Mouse (Mus musculus): Measurements from ENCODE around the gene Irf4. TPM values are rescaled to one million over a fixed set of nuclear protein-coding genes. Genes with fewer than 3 reads are reported as not detected.

Irf4 gene
- total and polyA plus RNA-seq, 2 experiments from 2014 or later, result 0.03 TPM; not detected in 1

DNA sequence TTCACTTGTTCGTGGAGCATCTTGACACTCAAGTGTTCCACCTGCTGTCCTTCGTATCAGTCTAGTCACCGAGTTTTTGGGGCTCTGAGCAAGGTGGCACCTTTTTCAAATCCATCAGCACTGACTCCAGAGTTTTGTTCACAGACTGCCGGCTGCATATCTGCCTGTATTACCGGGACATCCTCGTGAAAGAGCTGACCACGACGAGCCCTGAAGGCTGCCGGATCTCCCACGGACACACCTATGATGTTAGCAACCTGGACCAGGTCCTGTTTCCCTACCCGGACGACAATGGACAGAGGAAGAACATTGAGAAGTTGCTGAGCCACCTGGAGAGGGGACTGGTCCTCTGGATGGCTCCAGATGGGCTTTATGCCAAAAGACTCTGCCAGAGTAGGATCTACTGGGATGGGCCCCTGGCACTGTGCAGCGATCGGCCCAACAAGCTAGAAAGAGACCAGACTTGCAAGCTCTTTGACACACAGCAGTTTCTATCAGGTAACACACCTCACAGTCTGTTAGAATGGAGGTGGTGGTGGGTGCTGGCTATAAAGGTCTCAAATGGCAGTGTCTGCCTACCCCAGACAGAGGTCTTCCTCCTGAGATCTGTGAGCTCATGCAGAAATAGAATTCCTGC is 8.4 kb downstream of the Irf4 start:
- no peak for DNase-seq (ENCODE audit: low spot score)
- Histone ChIP-seq H3K9me3 (replicated peaks; ENCODE audit: control insufficient read depth, low read length) (no peaks in the 10 kb centered on the region), H3K4me1 (ENCODE audit: control insufficient read depth, insufficient read depth) (no peaks in the 10 kb centered on the region), H3K4me3 (ENCODE audit: low read depth, low read length) (no peak overlapping the region), H3K27ac (ENCODE audit: low read depth) (no peak overlapping the region), H3K36me3 (replicated peaks; ENCODE audit: control insufficient read depth, insufficient read depth, low read length) (no peaks in the 10 kb centered on the region), H3K9ac (replicated peaks; ENCODE audit: low read depth, low read length) (no peak overlapping the region), H3K4me2 (ENCODE audit: low read depth, low read length) (no peak overlapping the region), H3K27me3 (ENCODE audit: control insufficient read depth, insufficient read depth, low read length) (peaks cover under 1% of the 10 kb centered on the region; the same call in 1 of the 2 replicates)
- no peak for TF ChIP-seq EP300 (IDR thresholded peaks at IDR 0.05; ENCODE audit: low read depth)
- no peak for TF ChIP-seq CTCF (IDR thresholded peaks at IDR 0.05; ENCODE audit: low read depth)
- no peak for ATAC-seq (ENCODE audit: insufficient read depth, low read depth)
- WGBS, result 72% methylated on average over 14 of the region's 14 CpGs

DNA sequence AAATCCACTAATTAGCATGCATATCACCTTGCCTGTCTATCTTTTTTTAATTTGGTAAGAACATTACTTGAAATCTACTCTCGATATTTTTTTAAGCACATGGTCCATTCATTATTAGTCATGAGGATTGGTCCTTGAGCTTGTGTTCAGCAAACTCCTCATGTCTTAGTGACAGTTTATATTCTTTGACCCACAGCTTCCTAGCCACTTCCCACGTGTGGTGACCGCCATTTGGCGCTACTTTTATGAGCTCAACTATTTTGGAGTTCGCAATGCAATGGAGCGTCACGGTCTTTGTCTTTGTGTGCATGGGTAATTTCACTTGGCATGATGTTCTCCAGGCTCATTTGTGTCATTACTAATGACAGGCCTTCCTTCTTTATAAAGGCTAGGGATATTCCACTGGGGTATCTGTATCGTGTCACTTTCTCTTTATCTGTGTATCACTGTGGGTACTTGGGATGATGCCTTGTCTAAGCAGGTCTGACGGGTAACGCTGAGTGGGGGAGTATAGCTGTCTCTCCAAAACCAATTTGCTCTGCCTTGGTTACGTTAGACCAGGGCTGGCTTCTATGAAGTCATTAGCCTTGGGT is 9.9 kb downstream of the Irf4 start:
- no peaks in the 10 kb centered on the region for H3K36me3 ChIP-seq (replicated peaks; ENCODE audit: control insufficient read depth, insufficient read depth, low read length)
- 70% methylated on average over 11 of the region's 11 CpGs for WGBS
- DNase-seq (ENCODE audit: low spot score) (no peak), ATAC-seq (ENCODE audit: insufficient read depth, low read depth) (no peak)
- no peak overlapping the region for H3K4me2 ChIP-seq (ENCODE audit: low read depth, low read length)
- no peaks in the 10 kb centered on the region for H3K27me3 ChIP-seq (ENCODE audit: control insufficient read depth, insufficient read depth, low read length)
- H3K27ac ChIP-seq (ENCODE audit: low read depth), result no peak overlapping the region
- no peaks in the 10 kb centered on the region for H3K9me3 ChIP-seq (replicated peaks; ENCODE audit: control insufficient read depth, low read length)
- TF ChIP-seq EP300 (IDR thresholded peaks at IDR 0.05; ENCODE audit: low read depth), result no peak
- no peak overlapping the region for H3K9ac ChIP-seq (replicated peaks; ENCODE audit: low read depth, low read length)
- no peaks in the 10 kb centered on the region for H3K4me1 ChIP-seq (ENCODE audit: control insufficient read depth, insufficient read depth)
- H3K4me3 ChIP-seq (ENCODE audit: low read depth, low read length), result no peak overlapping the region

DNA sequence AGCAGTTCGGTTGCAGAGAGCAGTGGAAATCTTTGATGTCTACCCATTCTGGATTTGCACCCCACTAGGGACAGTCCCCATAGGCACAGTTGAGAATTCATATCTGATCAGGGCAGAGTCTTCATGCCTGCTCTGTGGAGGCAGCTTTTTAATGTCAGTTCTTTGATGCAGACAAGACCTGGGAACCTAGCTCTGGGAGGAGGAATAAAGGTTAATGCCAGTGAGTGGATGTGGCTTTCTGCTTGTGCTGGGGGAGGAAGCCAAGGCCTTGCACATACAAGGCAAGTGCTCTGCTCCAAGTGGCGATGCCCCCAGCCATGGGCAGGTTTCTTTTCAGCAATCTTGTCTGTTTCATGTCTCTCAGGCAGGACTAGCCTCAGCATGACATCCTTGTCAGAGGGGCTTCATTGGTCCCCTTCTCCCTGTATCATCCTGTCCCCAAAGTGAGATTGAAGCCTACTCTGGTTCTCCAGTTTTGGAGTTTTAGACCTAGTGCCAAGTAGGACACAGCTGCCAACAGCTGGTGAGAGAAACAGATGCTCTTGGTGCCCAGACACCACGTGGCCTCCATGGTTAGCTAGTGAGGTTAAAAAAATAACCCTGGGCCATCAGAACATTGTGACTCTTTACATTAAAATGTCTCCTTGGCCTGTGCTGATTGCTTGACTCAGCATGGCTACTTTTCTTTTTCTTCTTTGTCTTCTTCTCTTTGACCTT is 11.5 kb downstream of the Irf4 start:
- Histone ChIP-seq H3K36me3 (replicated peaks; ENCODE audit: control insufficient read depth, insufficient read depth, low read length) (no peaks in the 10 kb centered on the region), H3K9ac (replicated peaks; ENCODE audit: low read depth, low read length) (no peak overlapping the region), H3K9me3 (replicated peaks; ENCODE audit: control insufficient read depth, low read length) (no peaks in the 10 kb centered on the region), H3K4me3 (ENCODE audit: low read depth, low read length) (no peak overlapping the region), H3K4me1 (ENCODE audit: control insufficient read depth, insufficient read depth) (no peaks in the 10 kb centered on the region), H3K4me2 (ENCODE audit: low read depth, low read length) (no peak overlapping the region), H3K27me3 (ENCODE audit: control insufficient read depth, insufficient read depth, low read length) (no peaks in the 10 kb centered on the region), H3K27ac (ENCODE audit: low read depth) (no peak overlapping the region; the same call in 1 of the 2 replicates)
- ATAC-seq (ENCODE audit: insufficient read depth, low read depth) (no peak), DNase-seq (ENCODE audit: low spot score) (no peak)
- WGBS, result 69% methylated on average over 3 of the region's 3 CpGs
- TF ChIP-seq CTCF (IDR thresholded peaks at IDR 0.05; ENCODE audit: low read depth), result no peak
- no peak for TF ChIP-seq EP300 (IDR thresholded peaks at IDR 0.05; ENCODE audit: low read depth)

DNA sequence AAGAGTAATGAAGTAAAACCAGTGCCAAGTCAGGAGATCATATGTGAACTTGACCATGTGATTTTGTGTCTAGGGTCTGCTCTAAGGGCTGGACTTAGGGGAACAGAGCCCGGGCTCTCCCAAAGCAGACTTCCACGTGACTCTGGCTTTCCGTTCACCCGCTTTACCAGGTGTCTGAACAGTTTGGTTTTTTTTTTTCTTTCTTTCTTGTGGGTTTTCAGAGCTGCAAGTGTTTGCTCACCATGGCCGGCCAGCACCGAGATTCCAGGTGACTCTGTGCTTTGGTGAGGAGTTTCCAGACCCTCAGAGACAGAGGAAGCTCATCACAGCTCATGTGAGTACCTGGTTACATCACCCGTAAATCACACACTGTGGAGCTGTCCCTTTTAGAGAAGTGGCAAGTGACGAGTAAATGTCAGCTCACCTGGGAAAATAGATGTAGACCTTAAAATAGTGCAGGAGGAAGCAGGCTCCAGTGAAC is 12.2 kb downstream of the Irf4 start:
- Histone ChIP-seq H3K9ac (replicated peaks; ENCODE audit: low read depth, low read length) (no peak overlapping the region), H3K4me2 (ENCODE audit: low read depth, low read length) (no peak overlapping the region), H3K4me3 (ENCODE audit: low read depth, low read length) (no peak overlapping the region), H3K4me1 (ENCODE audit: control insufficient read depth, insufficient read depth) (no peaks in the 10 kb centered on the region), H3K27me3 (ENCODE audit: control insufficient read depth, insufficient read depth, low read length) (no peaks in the 10 kb centered on the region), H3K9me3 (replicated peaks; ENCODE audit: control insufficient read depth, low read length) (no peaks in the 10 kb centered on the region), H3K36me3 (replicated peaks; ENCODE audit: control insufficient read depth, insufficient read depth, low read length) (no peaks in the 10 kb centered on the region), H3K27ac (ENCODE audit: low read depth) (no peak overlapping the region; the same call in 1 of the 2 replicates)
- no peak for ATAC-seq (ENCODE audit: insufficient read depth, low read depth)
- DNase-seq (ENCODE audit: low spot score), result no peak
- TF ChIP-seq EP300 (IDR thresholded peaks at IDR 0.05; ENCODE audit: low read depth), result no peak
- TF ChIP-seq CTCF (IDR thresholded peaks at IDR 0.05; ENCODE audit: low read depth), result no peak
- WGBS, result 82% methylated on average over 8 of the region's 8 CpGs

DNA sequence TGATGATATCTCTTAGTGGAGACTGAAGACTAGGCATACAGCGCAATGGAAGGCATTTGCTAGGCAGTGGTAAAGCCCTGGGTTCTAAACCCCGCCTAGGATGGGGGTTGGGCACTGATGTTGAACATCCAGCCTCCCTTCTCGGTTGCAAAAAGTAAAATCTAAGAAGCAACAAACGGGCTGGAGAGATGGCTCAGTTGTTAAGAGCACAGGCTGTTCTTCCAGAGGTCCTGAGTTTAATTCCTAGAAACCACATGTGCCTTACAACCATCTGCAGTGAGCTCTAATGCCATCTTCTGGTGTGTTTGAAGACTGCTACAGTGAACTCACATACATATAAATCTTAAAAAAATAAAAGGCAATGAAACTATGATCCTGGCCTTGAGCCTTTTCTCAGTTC is 13.2 kb downstream of the Irf4 start:
- Histone ChIP-seq H3K36me3 (replicated peaks; ENCODE audit: control insufficient read depth, insufficient read depth, low read length) (no peaks in the 10 kb centered on the region), H3K9ac (replicated peaks; ENCODE audit: low read depth, low read length) (no peak overlapping the region), H3K4me2 (ENCODE audit: low read depth, low read length) (no peak overlapping the region), H3K9me3 (replicated peaks; ENCODE audit: control insufficient read depth, low read length) (no peaks in the 10 kb centered on the region), H3K4me3 (ENCODE audit: low read depth, low read length) (no peak overlapping the region), H3K27ac (ENCODE audit: low read depth) (no peak overlapping the region), H3K4me1 (ENCODE audit: control insufficient read depth, insufficient read depth) (no peaks in the 10 kb centered on the region), H3K27me3 (ENCODE audit: control insufficient read depth, insufficient read depth, low read length) (no peaks in the 10 kb centered on the region)
- 77% methylated on average over 4 of the region's 4 CpGs for WGBS
- DNase-seq (ENCODE audit: low spot score) (no peak), ATAC-seq (ENCODE audit: insufficient read depth, low read depth) (no peak)
- TF ChIP-seq EP300 (IDR thresholded peaks at IDR 0.05; ENCODE audit: low read depth) (no peak), CTCF (IDR thresholded peaks at IDR 0.05; ENCODE audit: low read depth) (no peak)
